Mouse (Mus musculus) hindbrain, embryonic 13.5 days (tissue): ENCODE measurements around the gene Ece1. TPM values are rescaled to one million over a fixed set of nuclear protein-coding genes. Genes with fewer than 3 reads are reported as not detected.

Experiments
- ATAC-seq: fragments of 200-750 bp; cut with Nextera tagmentation; 2 replicates; pipeline ENCODE4 v1.8.0; 2017; ENCODE audit warnings: moderate TSS enrichment; ENCODE audit not compliant: low FRiP score
- H3K27ac ChIP-seq: fragments of 300-500 bp; sonication (generic); 2 replicates; pipeline ENCODE4 v1.5.1; 2015; ENCODE audit warnings: inconsistent platforms, mild to moderate bottlenecking, moderate library complexity
- H3K27me3 ChIP-seq: fragments of 300-500 bp; sonication (generic); 2 replicates; pipeline ENCODE4 v1.6.1; 2015; ENCODE audit warnings: mild to moderate bottlenecking, inconsistent platforms
- H3K36me3 ChIP-seq: fragments of 300-500 bp; sonication (generic); 2 replicates; pipeline ENCODE4 v1.6.1; 2015; ENCODE audit warnings: mild to moderate bottlenecking, inconsistent platforms
- H3K4me1 ChIP-seq: fragments of 300-500 bp; sonication (generic); replicated peaks from 2 replicates; pipeline ENCODE4 v1.6.1; 2015; ENCODE audit warnings: inconsistent platforms
- H3K4me2 ChIP-seq: fragments of 300-500 bp; sonication (generic); 2 replicates; pipeline ENCODE4 v1.6.1; 2015; ENCODE audit warnings: inconsistent platforms, mild to moderate bottlenecking, moderate library complexity
- H3K4me3 ChIP-seq: fragments of 300-500 bp; sonication (generic); 2 replicates; pipeline ENCODE4 v1.5.1; 2015; ENCODE audit warnings: mild to moderate bottlenecking, inconsistent platforms
- H3K9ac ChIP-seq: fragments of 300-500 bp; sonication (generic); 2 replicates; pipeline ENCODE4 v1.6.1; 2015; ENCODE audit warnings: mild to moderate bottlenecking, inconsistent platforms
- H3K9me3 ChIP-seq: fragments of 300-500 bp; sonication (generic); 2 replicates; pipeline ENCODE4 v1.6.1; 2016; ENCODE audit warnings: inconsistent platforms
- WGBS: fragments of 180-500 bp; shearing (Covaris S2); methylation state at CpG from one replicate; pipeline ENCODE4 v1.1.7; 2015; 5-methylcytosine and 5-hydroxymethylcytosine counted together
- polyA plus RNA-seq: library from polyadenylated mRNA; unstranded; fragments of >200 nt; fragmentation: Nextera tagmentation; extraction: Ambion mirVana; gene quantifications from 2 replicates; pipeline ENCODE4 v1.2.1, GENCODE M21; 2015

Gene Ece1
- polyA plus RNA-seq, 1 experiment from 2014 or later = 20.2 TPM

DNA sequence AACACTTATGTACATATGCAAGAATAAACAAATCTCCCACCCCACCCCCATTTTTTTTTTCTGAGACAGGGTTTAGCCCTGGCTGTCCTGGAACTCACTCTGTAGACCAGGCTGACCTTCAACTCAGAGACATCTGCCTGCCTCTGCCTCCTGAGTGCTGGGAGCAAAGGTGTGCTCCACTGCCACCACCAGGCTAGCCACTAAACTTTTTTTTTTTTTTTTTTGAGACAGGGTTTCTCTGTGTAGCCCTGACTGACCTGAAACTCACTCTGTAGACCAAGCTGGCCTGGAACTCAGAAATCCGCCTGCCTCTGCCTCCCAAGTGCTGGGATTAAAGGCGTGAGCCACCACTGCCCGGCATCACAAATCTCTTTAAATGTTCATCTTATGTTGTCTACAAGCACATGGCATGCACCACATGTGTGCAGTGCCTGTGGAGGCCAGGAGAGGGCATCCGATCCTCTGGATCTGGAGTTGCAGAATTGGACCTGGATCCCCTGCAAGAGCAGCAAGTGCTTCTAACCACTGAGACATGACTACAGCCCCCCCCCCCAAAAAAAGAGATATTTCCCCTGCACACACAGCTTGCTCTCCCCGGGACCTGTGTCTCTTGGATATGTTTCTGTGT, 48.5 kb downstream of the Ece1 start:
- H3K27ac ChIP-seq = no peak overlapping the region
- no peaks in the 10 kb centered on the region for H3K36me3 ChIP-seq
- H3K9ac ChIP-seq = no peak overlapping the region
- no peak for ATAC-seq
- no peak overlapping the region for H3K4me2 ChIP-seq
- no peaks in the 10 kb centered on the region for H3K9me3 ChIP-seq
- H3K4me3 ChIP-seq = no peak overlapping the region
- peaks cover 8% of the 10 kb centered on the region; the same call in 1 of the 2 replicates for H3K27me3 ChIP-seq
- WGBS = 96% methylated on average over 5 of the region's 5 CpGs
- H3K4me1 ChIP-seq = peaks cover 31% of the 10 kb centered on the region

GRCm38 (mm10) chr4:137911657-137912056, 49.6 kb downstream of the Ece1 start:
- no peaks in the 10 kb centered on the region for H3K9me3 ChIP-seq
- no peak for ATAC-seq
- no peak overlapping the region for H3K27ac ChIP-seq
- H3K4me2 ChIP-seq = no peak overlapping the region
- no peak overlapping the region for H3K4me3 ChIP-seq
- H3K9ac ChIP-seq = no peak overlapping the region
- 87% methylated on average over 8 of the region's 8 CpGs for WGBS
- H3K4me1 ChIP-seq = peaks cover 29% of the 10 kb centered on the region
- H3K27me3 ChIP-seq = peaks cover 8% of the 10 kb centered on the region; the same call in 1 of the 2 replicates
- H3K36me3 ChIP-seq = no peaks in the 10 kb centered on the region

- ATAC-seq = no peak
- H3K27me3 ChIP-seq = peaks cover 8% of the 10 kb centered on the region; the same call in 1 of the 2 replicates
- H3K9ac ChIP-seq = peak overlapping the region; percentile 74
- peaks cover 38% of the 10 kb centered on the region for H3K4me1 ChIP-seq
- H3K4me3 ChIP-seq = peak overlapping the region; percentile 52
- no peaks in the 10 kb centered on the region for H3K36me3 ChIP-seq
- peak overlapping the region; percentile 95 for H3K4me2 ChIP-seq
- no peaks in the 10 kb centered on the region for H3K9me3 ChIP-seq
- no peak overlapping the region for H3K27ac ChIP-seq
- 53% methylated on average over 12 of the region's 13 CpGs for WGBS
These were observed 50.8 kb downstream of the Ece1 start for GRCm38 (mm10) chr4:137912768-137913305.

GRCm38 (mm10) chr4:137913321-137914057, 51.5 kb downstream of the Ece1 start:
- H3K27ac ChIP-seq = no peak overlapping the region
- H3K9me3 ChIP-seq = no peaks in the 10 kb centered on the region
- peak overlapping the region; percentile 52 for H3K4me3 ChIP-seq
- H3K4me2 ChIP-seq = peak overlapping the region; percentile 95
- H3K27me3 ChIP-seq = peaks cover 8% of the 10 kb centered on the region; the same call in 1 of the 2 replicates
- peak; percentile 79 for ATAC-seq
- peak overlapping the region; percentile 74 for H3K9ac ChIP-seq
- H3K36me3 ChIP-seq = no peaks in the 10 kb centered on the region
- under 1% methylated on average over 52 of the region's 54 CpGs for WGBS
- peaks cover 38% of the 10 kb centered on the region for H3K4me1 ChIP-seq

- no peak for ATAC-seq
- H3K9me3 ChIP-seq = no peaks in the 10 kb centered on the region
- no peaks in the 10 kb centered on the region for H3K36me3 ChIP-seq
- H3K4me2 ChIP-seq = no peak overlapping the region
- no peak overlapping the region for H3K4me3 ChIP-seq
- H3K27ac ChIP-seq = peak overlapping the region; percentile 48; the same call in 1 of the 2 replicates
- H3K4me1 ChIP-seq = peaks cover 64% of the 10 kb centered on the region
- H3K9ac ChIP-seq = peak overlapping the region; percentile 53; the same call in 1 of the 2 replicates
- peaks cover 8% of the 10 kb centered on the region; the same call in 1 of the 2 replicates for H3K27me3 ChIP-seq
- WGBS = 53% methylated on average over 6 of the region's 6 CpGs
These were observed 55.6 kb downstream of the Ece1 start for GRCm38 (mm10) chr4:137917591-137917990.

GRCm38 (mm10) chr4:137918559-137918958, 56.5 kb downstream of the Ece1 start:
- H3K4me1 ChIP-seq = peaks cover 55% of the 10 kb centered on the region
- 0 out of 2 replicates have a peak overlapping the region, but pooled peaks have one; percentile 19 for H3K9ac ChIP-seq
- 63% methylated on average over 9 of the region's 9 CpGs for WGBS
- no peak overlapping the region for H3K4me2 ChIP-seq
- ATAC-seq = no peak
- H3K4me3 ChIP-seq = no peak overlapping the region
- peak overlapping the region; percentile 41 for H3K27ac ChIP-seq
- peaks cover 8% of the 10 kb centered on the region; the same call in 1 of the 2 replicates for H3K27me3 ChIP-seq
- no peaks in the 10 kb centered on the region for H3K9me3 ChIP-seq
- no peaks in the 10 kb centered on the region for H3K36me3 ChIP-seq

DNA sequence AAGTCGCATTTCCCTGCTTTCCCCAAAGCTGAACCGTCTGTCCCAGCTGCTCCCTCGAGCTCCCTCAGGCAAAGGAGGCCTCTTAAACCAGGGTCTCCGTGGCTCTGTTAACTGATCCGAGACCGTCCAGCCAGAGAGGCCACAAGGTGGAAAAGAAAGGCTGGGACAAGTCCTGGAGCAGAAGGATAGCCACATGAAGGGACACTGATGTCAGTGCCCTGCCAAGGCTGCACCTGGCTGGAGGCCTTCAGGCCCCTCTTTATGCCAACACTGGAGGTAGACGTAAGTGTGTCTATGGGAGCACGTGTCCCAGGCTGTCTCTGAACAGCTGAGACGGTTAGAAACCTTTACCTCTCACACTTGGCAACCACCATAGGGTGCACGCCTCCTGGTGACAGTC, 57.1 kb downstream of the Ece1 start:
- Histone ChIP-seq H3K27ac (peak overlapping the region; percentile 41), H3K36me3 (no peaks in the 10 kb centered on the region), H3K4me1 (peaks cover 49% of the 10 kb centered on the region), H3K27me3 (peaks cover 7% of the 10 kb centered on the region; the same call in 1 of the 2 replicates), H3K4me2 (no peak overlapping the region), H3K4me3 (no peak overlapping the region), H3K9me3 (no peaks in the 10 kb centered on the region), H3K9ac (peak overlapping the region; percentile 19; the same call in 1 of the 2 replicates)
- ATAC-seq = no peak
- WGBS = 60% methylated on average over 10 of the region's 10 CpGs

DNA sequence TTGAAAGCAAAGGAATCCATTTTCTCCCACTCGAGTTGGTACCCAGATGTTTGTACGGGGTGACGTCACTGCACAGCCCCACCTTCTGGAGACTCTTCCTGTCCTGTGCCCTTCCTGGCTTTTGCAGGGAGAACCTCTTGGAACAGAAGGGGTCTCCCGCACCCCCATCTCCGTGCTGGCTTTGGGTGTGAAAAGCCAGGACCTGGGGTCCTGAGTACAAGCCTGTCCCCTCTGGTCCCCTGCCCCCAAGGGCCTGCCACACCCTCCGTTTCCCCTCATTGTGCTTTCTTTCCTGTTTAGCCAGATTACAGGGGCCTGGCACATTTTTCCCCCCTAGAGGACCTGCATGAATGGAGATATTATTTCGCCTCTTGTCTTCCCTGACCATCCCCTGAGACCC, 58.0 kb downstream of the Ece1 start:
- no peaks in the 10 kb centered on the region for H3K36me3 ChIP-seq

DNA sequence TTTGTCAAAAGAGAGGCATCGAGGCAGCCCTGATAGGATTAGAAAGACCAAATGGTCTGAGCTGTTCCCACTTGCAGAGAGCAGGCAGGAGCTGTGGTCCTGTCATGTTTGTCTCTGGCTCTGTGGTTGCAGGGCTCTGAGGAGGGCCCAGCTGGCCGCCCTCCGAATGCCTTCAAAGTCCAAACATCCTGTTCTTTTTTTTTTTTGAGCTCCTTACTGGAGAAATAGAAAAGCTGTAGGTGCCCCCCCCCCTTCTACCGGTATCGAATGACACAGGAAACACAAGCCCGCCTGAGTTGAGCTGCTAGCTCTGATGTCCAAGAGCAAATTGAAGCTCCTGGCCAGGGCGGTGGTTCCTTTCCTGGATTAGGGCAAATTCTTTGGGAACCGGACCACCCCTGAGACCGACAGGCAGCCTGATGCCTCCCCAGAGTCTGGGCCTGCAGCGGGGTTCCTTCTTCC, 58.5 kb downstream of the Ece1 start:
- Histone ChIP-seq H3K4me2 (no peak overlapping the region), H3K27ac (peak overlapping the region; percentile 72), H3K9ac (no peak overlapping the region), H3K36me3 (no peaks in the 10 kb centered on the region), H3K4me1 (peaks cover 46% of the 10 kb centered on the region), H3K9me3 (no peaks in the 10 kb centered on the region), H3K4me3 (no peak overlapping the region), H3K27me3 (no peaks in the 10 kb centered on the region)
- no peak for ATAC-seq
- 41% methylated on average over 10 of the region's 10 CpGs for WGBS

More for the DNA sequence above, 58.0 kb downstream of the Ece1 start:
- Histone ChIP-seq H3K9me3 (no peaks in the 10 kb centered on the region), H3K9ac (0 out of 2 replicates have a peak overlapping the region, but pooled peaks have one; percentile 9), H3K4me1 (peaks cover 44% of the 10 kb centered on the region), H3K27me3 (no peaks in the 10 kb centered on the region), H3K27ac (peak overlapping the region; percentile 41), H3K4me3 (no peak overlapping the region), H3K4me2 (no peak overlapping the region)
- 45% methylated on average over 7 of the region's 7 CpGs for WGBS
- ATAC-seq = no peak

- ATAC-seq = no peak
- Histone ChIP-seq H3K4me2 (no peak overlapping the region), H3K9me3 (no peaks in the 10 kb centered on the region), H3K27me3 (no peaks in the 10 kb centered on the region), H3K27ac (peak overlapping the region; percentile 72; the same call in 1 of the 2 replicates), H3K4me3 (no peak overlapping the region), H3K9ac (no peak overlapping the region), H3K36me3 (peaks cover 6% of the 10 kb centered on the region), H3K4me1 (peaks cover 53% of the 10 kb centered on the region)
- 82% methylated on average over 11 of the region's 11 CpGs for WGBS
These were observed 59.5 kb downstream of the Ece1 start for GRCm38 (mm10) chr4:137921510-137921909.

- ATAC-seq = no peak
- Histone ChIP-seq H3K4me1 (peaks cover 47% of the 10 kb centered on the region), H3K27me3 (no peaks in the 10 kb centered on the region), H3K9ac (no peak overlapping the region), H3K9me3 (no peaks in the 10 kb centered on the region), H3K27ac (no peak overlapping the region), H3K36me3 (peaks cover 13% of the 10 kb centered on the region), H3K4me3 (no peak overlapping the region), H3K4me2 (no peak overlapping the region)
- 93% methylated on average over 15 of the region's 15 CpGs for WGBS
These were observed 61.0 kb downstream of the Ece1 start for GRCm38 (mm10) chr4:137923052-137923451.

GRCm38 (mm10) chr4:137925176-137925575, 63.1 kb downstream of the Ece1 start:
- ATAC-seq = no peak
- Histone ChIP-seq H3K27ac (no peak overlapping the region), H3K4me2 (no peak overlapping the region), H3K27me3 (no peaks in the 10 kb centered on the region), H3K4me1 (peaks cover 44% of the 10 kb centered on the region), H3K9ac (no peak overlapping the region), H3K36me3 (peaks cover 14% of the 10 kb centered on the region), H3K4me3 (no peak overlapping the region), H3K9me3 (no peaks in the 10 kb centered on the region)
- whole genome bisulfite sequencing = 66% methylated on average over 4 of the region's 4 CpGs
